Mouse (Mus musculus) liver, adult (tissue): ENCODE data around the gene Mad2l1bp.

Experiments used
- GATA4 ChIP-seq: IDR thresholded peaks from 2 replicates; pipeline ENCODE4 v1.6.1; 2014; ENCODE audit warnings: mild to moderate bottlenecking, low read length; ENCODE audit not compliant: insufficient replicate concordance

Gene Mad2l1bp

GRCm38 (mm10) chr17:46152847-46153782 lies at the start of gene Mad2l1bp:
Gene Mad2l1bp, minus strand, starts transcription at chr17:46153553.
- no peak for TF ChIP-seq GATA4

DNA sequence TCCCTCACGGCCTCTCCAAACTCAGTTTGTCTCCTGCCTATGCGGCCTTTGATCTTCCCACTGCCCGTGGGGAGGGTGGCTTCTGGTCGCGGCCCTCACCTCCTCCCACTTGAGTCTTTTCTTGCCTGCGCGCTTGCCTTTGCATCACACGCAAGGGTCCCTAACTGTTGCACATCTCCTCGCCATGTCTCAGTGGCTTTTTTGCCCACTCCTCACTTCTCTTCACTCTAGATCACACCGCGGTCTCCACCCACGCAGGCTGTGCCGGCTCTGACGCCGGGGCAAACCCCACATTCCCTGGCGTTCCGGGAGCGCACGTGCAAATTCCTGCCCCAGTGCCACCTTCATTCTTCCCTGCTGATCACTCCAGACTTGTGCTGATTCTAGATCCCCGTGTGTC lies 49.7 kb upstream of the Mad2l1bp start:
- TF ChIP-seq GATA4: no peak

- peak; percentile 18; the same call in 1 of the 2 replicates for TF ChIP-seq GATA4
These were observed 49.2 kb upstream of the Mad2l1bp start, which contains the start of the genes Polh and Xpo5 for GRCm38 (mm10) chr17:46202421-46203071. Gene Polh, minus strand, starts transcription at chr17:46202645. Gene Xpo5, plus strand, starts transcription at chr17:46202782.

GRCm38 (mm10) chr17:46201151-46201550 lies 47.8 kb upstream of the Mad2l1bp start:
- no peak for TF ChIP-seq GATA4

DNA sequence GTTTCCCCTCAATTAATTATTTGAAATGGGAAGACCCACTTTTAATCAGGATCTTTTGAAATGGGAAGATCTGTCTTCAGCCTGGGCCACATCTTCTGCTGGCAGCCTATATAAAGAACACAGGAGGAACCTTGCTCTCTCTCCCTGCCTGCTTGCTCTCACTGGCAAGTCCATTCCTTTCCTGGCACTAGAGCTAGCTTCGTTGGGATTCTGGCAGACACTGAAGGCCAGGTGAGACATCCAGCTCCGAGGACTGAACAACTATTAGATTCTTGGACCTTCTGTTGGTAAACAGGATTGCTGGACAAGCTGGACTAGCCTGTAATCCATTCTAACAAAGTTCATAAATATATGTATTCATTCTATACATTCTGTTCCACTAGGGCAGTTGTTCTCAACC lies 35.5 kb upstream of the Mad2l1bp start:
- TF ChIP-seq GATA4: no peak

DNA sequence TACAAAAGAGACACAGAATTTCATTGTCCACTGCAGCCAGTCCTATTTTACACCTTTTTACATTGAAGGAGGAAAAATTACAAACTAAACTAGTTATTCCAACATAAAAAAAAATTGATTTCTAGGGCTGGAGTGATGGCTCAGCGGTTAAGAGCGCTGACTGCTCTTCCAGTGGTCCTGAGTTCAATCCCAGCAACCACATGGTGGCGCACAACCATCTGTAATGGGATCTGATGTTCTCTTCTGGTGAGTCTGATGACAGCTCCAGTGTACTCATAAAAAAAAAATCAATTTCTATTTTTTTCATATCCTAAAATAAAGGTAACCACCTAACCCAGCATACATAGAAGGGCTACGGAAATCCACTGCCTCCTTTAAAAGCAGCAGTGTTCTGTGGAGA lies 28.9 kb upstream of the Mad2l1bp start:
- TF ChIP-seq GATA4: no peak

- TF ChIP-seq GATA4: no peak
These were observed 17.2 kb upstream of the Mad2l1bp start for GRCm38 (mm10) chr17:46170538-46170937.

- no peak for TF ChIP-seq GATA4
These were observed 15.4 kb upstream of the Mad2l1bp start for GRCm38 (mm10) chr17:46168768-46169167.

DNA sequence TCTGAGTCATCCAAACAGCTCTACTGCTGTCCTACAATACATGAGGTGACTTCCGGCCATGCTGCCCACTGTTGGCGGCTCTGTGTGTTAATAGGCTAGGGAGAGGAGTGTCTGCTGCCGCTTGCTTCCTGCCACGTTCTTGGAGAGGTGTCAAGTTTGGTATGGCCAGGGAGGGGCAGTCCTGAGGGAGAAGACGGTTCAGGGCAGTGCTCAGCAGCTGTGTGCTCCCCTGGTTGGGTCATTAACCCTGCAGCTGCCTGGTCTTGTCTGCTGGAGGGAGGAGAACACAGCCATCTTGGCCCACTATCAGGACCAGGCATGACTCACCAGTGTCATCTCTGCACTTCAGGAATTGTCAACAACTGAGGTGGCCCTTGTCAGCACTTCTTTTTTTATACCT lies 15.0 kb upstream of the Mad2l1bp start:
- no peak for TF ChIP-seq GATA4

DNA sequence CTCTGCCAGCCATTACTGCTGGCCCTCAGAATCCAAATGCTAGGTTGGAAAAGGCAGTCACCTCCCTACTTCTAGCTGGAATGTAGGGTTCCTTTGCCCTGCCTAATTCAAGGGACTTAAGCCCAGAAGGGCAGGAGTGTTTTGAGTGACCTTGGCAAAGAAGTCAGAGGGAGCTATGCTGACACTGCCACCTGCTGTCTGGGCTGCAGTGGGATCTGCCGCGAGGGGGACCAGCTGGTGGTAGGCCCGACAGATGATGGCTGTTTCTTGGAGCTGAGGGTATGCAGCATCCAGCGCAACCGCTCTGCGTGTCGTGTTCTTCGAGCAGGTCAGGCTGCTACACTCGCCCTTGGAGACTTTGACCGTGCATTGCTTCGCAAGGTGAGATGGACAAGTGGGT lies 13.7 kb upstream of the Mad2l1bp start:
- TF ChIP-seq GATA4: no peak

DNA sequence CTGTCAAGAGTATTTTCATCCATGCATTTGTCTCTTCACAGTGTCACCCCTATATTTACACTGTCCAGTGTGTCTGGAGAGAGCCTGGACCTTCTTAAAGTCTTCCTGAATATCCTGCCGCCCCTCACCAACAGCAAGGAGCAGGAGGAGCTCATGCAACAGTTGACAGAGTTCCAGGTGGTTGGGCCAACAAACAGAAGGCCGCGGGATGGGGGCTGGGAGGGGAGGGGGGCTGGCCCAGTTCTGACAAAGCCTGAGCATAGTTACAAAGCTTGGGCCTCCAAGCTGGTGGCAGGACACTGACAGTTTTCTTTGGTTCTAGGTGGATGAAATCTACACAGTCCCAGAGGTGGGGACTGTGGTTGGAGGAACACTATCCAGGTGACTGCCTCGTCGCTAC lies 12.9 kb upstream of the Mad2l1bp start:
- no peak for TF ChIP-seq GATA4

DNA sequence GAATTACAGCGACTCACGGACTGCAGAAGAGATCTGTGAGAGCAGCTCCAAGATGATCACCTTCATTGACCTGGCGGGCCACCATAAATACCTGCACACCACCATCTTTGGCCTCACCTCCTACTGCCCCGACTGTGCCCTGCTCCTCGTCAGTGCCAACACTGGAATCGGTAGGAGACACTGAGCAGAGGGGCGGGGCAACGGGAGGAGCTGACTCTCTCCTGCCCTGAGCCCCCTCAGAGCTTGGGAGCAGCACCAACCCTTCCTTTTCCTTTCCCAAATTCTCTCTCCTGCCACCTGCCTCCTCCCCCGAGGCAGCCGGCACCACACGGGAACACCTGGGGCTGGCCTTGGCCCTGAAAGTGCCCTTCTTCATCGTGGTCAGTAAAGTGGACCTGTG lies 12.1 kb upstream of the Mad2l1bp start:
- TF ChIP-seq GATA4: no peak

GRCm38 (mm10) chr17:46164791-46165190 lies 11.4 kb upstream of the Mad2l1bp start:
- no peak for TF ChIP-seq GATA4

- no peak for TF ChIP-seq GATA4
These were observed 10.9 kb upstream of the Mad2l1bp start for GRCm38 (mm10) chr17:46164301-46164700.

DNA sequence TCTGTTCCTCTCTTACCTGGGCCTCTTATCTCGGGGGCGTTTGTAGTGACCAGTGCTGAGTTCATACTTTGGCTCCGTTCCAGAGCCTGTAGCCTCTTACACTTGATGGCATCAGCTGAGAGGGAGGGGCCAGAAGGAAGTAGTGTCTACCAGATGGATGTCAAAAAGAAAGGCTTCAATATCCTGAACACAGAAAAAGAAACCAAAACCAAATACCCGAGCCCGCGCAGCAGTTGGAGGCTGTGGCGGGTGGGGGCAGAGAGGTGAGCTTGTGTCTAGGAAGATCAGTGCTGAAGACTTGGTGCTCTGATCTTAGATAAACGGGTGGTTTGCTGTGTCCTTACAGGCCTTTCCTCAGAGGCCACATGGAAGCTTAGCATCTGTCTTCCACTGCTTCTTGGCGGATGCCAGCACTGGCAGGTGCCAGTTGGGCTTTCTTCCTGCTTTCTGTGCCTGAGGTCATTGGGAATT lies 9.6 kb upstream of the Mad2l1bp start:
- TF ChIP-seq GATA4: peak; percentile 20; the same call in 1 of the 2 replicates

DNA sequence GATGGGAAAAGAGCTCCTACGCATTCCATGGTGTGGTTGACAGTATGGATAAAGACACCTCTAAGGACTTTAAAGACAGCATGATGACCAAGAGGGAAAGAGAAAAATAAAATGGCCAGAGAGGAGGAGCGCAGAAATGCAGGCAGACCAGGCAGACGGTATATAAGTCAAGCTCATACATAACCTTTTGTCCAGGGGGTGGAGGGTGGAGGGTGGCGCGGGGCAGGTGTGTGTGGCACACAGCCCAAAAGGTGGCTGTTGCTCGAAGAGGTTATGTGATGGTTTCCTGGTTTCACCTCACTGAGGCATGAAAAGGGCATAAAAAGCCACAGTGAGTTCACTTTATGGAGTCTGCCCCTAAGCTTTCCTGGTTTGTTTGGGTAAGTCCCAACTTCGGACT lies 9.2 kb upstream of the Mad2l1bp start:
- TF ChIP-seq GATA4: no peak
